Mouse (Mus musculus): Measurements from ENCODE around the gene Tmem171.
A peak's percentile ranks its signal among the peaks of the same experiment; 100 is the strongest.

The Tmem171 gene

DNA sequence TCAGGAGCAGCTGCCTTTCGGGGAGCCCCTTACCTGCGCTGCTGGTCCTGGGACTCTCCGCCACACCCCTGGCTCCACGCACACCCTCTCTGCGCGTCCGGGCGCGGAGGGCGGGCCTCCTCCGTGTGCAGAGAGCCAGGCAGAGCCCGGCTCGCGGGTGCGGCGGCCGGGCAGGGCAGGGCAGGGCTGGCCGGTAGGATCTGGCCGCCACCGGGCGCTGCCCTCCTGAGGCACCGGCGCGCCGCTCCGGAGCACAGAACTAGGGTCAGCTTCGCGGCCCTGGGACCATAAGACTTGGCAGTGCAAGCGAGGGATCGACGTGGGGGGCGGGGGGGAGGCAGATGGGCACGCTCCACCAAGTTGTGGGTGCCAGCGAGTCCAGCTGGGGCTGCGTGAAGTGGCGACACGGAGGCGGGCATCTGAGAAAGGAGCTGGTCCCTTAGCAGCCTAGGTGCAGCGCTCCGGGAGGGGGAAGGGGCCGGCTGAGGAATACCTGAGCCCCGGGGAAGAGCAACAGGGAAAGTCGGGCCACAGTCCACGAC lies at the start of gene Tmem171:
Tmem171 (minus strand) TSS at position 62 of the 542 bp plus-strand sequence.
- DNase-seq (ENCODE audit: low spot score), result no peak

DNA sequence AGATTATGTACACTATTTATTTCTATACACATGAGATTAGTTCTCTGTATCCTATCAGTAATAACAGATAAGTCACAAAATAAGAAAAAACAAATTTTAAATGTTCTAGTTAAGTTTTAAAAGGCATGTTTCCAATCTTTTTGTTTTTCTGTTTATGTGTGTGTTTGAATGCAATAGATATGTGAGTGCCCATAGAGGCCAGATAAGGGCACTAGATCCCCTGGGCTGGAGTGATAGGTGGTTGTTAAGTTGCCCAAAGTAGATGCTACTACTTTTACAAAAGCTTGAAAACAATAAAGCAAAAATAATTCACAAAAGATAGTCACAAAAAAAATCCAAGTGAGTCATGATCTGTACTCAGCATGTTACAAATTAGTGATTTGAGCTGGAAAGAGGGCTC lies 49.2 kb upstream of the Tmem171 start:
- DNase-seq (ENCODE audit: low spot score), result no peak

DNA sequence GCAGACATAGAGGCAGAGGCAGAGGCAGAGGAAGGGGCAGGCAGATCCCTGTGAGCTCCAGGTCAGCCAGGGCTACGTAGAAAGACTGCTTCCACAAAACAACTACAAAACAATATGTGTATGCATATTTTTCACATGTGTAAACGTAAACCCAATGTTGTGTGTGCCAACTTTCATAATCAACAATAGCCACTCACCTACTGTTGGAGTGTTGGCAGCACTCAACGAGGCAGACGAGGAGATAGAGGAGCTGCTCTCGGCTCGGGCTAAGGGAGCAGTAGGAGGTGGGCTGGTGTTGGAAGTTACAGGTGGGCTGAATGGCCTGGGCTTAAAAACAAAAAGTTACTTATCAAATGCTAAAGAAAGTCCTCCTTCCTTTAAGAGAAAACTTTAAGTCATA lies 48.6 kb upstream of the Tmem171 start:
- no peak for DNase-seq (ENCODE audit: low spot score)

DNA sequence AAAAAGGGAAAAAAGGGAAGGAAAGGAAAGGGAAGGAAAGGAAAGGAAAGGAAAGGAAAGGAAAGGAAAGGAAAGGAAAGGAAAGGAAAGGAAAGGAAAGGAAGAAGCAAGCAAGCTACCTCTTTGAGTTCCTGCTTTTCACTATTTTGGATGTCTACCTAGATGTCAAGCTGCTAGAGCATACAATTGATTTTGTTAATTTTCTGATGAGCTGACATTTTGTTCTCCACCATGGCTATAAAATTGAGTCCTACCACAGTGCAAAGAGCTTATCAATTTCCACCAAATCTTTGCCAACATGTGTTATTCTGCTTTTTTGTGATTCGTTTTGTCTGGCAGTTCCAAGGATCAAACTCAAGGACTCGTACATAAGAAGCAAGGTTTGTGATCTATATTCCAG lies 43.6 kb upstream of the Tmem171 start:
- DNase-seq (ENCODE audit: low spot score), result no peak

DNA sequence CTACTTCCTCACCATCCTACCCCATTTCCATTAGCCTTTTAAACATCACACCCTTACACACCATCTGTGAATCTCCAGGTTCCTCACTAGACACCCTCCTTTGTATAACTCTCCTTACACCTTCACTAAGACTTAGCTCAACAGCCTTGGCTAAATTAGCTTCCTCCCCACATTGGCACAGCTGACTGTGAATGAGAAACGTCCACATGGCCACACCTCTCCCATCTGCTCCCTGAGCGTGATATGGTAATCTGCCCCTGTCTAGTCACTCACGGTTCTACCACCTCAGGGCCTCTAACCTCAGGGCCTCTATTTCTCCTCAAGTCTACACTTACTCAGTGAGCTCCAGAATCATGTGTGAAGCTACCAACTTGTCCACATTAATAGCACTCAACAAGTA lies 38.7 kb upstream of the Tmem171 start:
- DNase-seq (ENCODE audit: low spot score), result no peak

DNA sequence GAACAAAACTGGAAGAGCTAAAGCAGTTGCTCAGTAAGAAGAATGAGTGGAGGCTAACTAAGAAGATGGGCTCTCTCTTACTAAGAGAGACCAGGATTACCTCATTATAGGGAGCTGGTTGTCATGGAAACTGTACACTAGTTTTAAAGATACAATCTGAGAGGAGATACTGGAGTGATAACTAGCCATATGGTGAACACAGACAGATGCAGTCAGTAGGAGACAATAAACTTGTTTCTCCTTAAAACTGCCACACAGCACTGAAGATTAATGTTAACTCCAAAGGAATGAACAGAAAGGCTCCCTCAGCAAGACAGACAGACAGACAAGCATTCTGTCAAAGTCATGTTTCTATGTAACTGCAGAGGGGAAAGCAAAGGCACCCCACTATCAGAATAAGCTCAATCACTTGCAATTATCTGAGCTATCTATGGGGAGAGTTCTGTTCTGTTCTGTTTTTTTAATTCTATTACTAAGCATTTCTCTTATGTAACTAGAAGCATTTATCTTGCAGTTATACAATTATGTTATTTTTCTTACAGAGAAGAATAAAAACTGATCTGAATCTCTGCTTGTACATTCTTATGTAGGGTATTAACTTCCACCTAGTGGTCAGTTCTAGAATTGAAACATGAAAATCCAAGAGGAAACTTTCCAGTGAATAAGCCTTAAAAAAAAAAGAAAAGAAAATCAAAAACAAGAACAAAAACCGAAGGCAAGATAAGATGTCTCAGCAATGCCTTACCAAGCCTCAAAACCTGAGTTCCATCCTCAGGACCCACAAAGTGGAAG lies 34.8 kb upstream of the Tmem171 start:
- DNase-seq (ENCODE audit: low spot score), result no peak

DNA sequence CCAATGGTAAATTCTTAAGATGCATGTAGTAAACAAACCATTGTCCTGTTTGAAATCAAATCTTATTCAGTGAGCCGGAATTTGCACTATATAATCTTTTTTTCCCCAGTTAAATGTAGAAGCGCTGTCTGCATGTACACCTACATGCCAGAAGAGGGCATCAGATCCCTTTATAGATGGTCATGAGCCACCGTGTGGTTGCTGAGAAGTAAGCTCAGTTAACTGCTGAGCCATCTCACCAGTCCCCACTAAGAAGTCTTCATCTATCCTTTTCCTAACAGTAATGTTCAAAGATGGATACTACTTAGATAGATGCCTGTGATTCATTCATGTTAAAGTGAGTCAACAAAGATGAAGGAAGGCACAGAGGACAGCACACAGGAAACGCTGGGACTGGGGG lies 31.9 kb upstream of the Tmem171 start:
- no peak for DNase-seq (ENCODE audit: low spot score)

DNA sequence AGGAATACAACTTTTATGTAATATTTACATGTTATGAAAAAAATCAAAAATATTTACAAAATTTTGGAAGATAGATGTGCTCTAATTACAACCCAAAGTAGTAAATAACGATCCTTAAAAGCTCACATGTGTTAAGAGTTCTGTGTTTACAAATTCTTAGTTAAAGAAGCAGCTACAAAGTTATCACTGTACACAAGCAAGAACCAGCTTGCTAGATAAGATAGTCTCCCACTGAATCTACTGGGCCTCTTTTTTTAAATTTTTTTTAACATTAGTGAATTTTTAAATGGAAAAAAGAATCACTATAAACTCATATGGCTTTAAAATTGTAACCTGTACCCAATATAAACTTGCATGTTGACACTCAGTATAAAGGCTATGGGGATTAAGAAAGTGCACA lies 28.8 kb upstream of the Tmem171 start:
- DNase-seq (ENCODE audit: low spot score), result no peak

DNA sequence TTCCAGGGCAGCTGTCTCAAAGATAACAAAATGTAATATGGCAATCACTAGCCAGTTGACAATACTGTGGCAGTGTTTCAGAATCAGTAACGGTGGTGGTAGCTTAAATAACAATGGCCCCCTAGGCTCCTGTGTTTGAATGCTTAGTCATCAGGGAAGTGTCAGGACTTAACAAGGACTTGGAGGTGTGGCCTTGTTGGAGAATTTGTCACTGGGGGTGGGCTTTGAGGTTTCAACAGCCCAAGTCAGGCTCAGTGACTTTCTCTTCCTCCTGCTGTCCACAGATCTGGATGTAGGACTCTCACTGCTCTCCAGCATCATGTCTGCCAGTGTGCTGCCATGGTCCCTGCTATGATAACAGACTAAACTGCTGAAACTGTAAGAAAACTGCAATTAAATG lies 27.7 kb upstream of the Tmem171 start:
- DNase-seq (ENCODE audit: low spot score), result no peak

DNA sequence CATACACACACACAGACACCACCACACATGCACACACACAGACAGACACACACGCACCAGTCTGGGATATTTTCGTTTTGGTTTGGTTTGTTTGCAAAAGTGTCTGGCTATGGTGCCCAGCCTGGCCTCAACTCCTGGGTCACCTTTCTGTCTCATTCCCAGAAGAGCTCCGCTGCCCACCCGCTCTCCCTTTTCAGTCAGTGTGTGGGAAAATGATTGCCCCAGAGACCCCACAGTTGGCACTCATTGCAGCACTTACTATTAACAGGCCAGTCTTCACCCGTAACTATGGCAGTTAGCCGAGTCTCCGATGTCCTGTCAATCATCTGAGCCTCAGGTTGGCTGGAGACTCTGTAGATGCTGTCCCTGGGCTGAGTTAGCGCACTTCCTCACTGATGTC lies 21.5 kb upstream of the Tmem171 start:
- DNase-seq (ENCODE audit: low spot score), result no peak

DNA sequence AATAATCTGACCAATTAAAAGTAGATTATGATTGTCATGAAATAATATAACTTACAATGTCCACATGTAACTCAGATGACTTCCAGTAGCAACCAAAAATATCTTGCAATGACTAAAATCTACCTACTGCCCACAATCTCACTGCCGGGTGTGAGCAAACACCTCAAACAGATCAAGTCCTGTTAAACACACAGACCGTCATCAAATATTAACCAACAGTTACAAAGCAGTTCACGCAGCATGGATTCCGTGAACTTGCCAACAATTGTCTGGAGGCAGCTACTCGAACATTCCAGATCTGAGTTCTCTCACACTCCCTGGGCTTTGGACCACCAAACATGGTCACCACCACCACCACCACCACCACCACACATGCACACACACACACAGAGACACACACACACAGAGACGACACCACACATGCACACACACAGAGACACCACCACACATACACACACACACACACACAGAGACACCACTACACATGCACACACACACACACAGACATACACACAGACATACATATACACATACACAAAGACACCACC lies 20.9 kb upstream of the Tmem171 start:
- DNase-seq (ENCODE audit: low spot score), result no peak

DNA sequence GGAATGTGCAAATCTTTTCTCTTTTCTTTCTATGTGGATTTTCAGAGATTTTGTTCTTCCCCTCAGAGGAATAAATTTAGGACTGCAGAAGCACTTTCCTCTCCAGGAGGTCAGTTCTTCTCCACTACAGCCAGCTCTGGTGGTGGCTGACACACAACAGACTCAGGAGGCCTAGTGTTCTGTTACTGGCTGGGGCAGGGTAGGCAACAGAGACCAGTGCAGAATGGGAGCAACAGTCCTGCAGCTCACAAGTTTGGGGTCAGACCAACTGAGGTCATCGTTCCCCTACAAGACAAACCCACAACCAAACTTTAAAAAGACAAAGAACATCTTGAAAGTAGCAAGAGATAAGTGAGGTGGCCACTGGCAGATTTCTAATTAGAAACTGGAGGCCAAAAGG lies 16.0 kb upstream of the Tmem171 start:
- DNase-seq (ENCODE audit: low spot score), result no peak

DNA sequence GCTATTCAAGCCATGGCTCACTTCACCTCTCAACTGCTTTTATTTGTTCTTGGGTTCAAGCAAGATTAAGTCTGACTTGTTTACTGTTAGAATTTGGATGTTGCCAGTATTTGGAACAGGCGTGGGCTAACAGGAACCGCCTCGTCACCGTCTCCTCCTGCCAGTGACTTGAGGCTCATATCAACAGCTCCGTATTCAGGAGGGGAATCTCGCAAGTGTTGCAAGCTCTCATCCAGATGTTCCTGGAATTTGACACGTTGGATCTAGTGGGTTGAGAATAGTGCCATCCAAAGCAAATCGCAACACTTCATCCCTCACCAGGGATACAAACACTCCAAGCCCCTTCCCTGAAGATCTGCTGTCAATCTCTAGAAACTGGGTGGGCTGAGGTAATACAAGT lies 15.6 kb upstream of the Tmem171 start:
- DNase-seq (ENCODE audit: low spot score), result no peak

DNA sequence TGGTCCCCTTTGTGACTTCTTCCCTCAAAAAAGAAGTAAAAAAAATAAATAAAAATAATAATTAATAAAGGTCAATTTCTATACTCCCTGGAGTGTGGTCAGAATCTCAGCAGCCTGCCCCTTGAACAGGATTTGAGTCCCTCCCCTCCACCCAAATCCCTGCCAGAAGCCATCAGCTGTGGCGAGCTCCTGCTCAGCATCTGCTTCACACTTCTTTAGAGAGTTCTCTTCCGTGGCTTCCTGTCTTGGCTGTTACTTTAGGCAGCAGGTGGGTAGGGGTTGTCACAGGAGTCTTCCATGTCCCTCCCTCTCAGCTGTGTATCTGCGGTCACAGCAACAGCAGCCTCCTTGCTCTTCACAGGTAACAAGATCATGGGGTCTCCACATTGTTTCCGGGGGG lies 10.9 kb upstream of the Tmem171 start:
- DNase-seq (ENCODE audit: low spot score), result no peak

DNA sequence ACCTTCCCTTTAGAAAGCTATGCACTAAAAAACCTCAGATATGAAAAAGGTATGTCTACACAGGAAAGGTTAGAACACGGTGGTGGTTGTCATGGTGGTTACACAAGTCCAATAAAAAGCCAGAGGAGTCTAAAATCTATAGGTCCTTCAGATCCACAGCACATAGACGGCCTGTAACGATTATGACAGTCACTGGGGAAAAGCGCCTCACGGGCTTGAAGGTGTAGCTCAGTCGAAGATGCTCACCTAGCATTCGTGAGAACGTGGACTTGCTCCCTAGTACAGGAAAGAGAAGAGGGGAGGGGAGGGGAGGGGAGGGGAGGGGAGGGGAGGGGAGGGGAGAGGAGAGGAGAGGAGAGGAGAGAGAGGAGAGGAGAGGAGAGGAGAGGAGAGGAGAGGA lies 9.2 kb upstream of the Tmem171 start:
- no peak for DNase-seq (ENCODE audit: low spot score)

DNA sequence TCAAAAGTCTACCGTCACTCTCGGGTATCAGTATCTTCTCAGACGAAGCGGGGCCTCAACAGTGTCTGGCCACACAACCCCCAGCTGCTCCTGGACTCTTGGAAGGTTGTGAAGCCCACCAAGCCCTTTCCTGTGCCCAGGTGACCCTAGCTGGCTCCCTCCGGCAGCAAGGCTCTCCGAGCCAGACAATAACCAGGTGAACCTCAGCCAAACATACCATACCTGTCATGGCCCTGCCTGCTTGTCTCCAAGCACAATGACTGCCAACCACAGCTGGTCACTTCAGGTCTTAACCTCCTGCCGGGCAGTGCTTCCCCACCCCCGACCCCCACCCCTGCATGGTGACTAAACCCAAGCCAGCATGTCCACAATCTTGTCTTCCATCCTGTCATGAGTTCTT lies 7.7 kb upstream of the Tmem171 start:
- DNase-seq (ENCODE audit: low spot score), result no peak

DNA sequence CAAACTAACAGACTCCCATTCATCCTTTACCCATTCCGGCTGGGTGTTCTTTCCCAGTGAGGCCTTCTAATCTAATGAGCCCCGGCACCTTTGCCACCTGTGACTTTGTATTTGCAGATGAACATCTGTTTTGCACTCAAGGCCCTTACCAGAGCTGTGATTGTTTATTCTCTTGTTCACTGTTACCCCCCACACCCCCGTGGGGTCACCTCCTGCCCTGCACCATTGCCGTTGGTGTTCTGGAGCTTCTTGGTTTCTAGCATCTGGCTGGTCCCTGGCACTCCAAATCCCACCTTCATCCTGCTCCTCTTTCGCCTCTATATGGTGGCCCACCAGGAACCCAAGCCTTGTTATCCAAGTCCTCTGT lies 6.7 kb upstream of the Tmem171 start:
- DNase-seq (ENCODE audit: low spot score), result no peak

DNA sequence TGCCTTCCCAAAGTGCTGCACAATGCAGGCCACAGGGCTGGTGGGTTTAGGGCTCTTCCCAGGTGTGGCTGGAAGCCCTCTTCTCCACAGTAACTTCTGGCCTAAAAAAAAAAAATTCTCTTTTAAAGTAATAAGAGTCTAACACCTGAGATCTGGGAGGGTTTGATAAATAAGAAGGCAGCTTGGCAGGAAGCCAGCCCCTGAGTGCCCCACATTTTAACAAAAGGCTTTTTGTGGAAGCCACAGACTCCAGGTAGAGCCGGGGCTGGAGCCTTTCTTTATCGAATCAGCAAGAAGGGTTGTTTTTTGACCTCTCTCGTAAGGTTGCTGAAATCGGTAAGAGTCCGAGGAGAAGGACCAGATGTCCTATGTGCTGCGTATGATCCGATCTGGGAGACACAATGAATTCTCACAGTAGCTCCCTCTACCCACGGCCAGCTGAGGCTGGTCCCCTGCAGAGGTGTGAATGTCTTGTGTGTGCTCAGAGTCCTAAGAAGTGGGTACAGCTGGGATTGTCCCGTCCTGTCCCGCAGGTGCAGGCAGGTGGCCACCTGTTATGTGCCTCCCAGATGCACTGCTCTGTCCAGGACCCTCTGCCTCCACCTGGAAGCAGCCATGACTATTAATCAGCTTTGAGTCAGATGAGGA lies 6.2 kb upstream of the Tmem171 start:
- no peak for DNase-seq (ENCODE audit: low spot score)

DNA sequence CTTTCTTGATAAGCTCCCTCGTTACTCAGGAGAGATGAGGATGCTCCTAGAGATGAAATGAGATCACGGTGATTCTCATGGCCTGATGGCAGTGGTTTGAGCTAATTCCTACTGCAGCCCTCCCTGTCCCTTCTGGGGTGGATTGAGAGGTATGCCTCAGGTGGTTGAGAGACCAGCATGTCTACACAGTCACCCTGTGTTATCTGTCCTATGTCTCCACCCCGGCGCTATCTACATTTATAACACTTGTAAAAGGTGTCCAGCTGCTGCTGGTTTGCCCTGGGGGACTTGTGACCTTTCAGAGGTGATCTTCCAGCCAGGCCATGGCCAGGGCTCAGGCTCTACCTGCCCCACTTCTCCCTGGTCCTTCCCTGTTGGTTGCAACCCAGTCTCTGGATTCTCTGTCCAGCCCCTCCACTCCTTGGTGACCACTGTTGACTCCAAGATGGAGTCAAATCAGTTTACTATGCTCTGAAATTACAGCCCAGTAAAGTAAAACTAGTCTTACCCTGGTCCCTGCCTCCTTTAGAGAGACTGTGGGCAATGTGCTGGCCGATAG lies 5.4 kb upstream of the Tmem171 start:
- no peak for DNase-seq (ENCODE audit: low spot score)

DNA sequence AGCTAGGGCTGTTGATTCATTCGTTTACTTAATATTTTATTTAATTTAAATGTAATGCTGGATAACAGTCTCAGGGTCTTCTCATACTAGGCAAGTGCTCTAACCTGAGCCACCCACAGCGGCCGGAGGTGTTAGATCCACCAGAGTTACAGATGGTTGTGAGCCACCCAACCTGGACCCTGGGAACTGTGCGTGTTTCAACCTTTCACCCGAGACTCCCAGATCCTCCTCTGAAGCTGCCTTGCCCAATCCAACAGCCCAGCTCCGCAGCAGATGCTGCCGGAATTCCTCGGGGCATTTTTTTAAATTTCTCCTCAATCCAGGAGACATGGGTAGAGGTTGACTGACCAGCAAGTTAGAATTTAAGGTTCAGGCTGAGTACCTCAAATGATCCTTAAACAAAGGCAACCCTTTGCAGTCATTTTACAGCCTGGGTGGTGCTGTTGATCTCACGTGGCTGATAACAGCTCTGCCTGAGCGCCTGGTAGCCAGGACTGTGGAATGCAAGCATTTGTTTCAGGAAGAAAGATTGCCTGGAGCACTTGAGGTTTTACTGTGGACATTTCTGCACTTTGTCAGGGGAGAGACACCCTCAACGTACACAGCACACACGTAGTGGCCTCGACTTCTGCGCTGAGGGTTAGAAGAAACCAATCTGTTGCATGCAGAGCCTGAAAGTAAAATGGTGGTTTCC lies 4.6 kb upstream of the Tmem171 start:
- DNase-seq (ENCODE audit: low spot score), result peak; percentile 66

DNA sequence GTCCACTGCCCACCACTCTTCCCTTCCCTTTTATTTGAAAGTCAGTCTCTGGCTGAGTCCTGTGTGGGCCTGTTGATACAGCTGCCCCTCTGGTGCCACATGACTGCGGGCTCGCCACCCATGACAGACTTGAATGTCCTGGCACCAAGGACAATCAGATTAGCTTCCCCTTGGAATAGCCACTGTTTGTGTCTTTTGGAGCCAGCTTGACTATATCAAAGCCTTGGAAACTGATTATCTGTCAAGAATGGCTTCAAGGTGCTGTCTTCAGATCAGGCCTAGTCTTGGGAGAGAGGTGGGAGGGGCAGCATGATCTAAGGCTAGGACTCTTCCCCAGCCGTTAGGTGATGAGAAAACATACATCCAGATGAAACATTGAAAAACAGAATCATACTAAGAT lies 2.1 kb upstream of the Tmem171 start:
- DNase-seq (ENCODE audit: low spot score), result no peak

DNA sequence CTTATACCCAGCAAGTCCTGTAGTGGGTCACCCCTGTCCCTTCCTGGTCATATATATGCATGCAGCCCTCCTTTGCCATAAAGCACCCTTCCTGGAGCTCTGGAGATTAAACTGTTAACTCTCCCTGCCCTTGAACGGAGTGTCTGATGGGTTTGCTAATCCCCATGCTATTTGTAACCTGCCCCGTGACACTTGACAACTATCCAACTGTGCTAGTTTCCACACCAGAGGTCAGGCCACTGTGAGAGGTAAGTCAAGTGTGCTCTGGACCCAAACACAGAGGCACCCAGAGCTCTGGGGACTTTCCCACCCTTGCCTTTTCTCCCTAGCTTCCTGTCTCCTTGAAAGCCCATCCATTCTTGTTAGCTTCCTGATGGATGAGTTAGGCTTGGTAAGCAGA lies 912 bp upstream of the Tmem171 start:
- DNase-seq (ENCODE audit: low spot score), result peak; percentile 29

DNA sequence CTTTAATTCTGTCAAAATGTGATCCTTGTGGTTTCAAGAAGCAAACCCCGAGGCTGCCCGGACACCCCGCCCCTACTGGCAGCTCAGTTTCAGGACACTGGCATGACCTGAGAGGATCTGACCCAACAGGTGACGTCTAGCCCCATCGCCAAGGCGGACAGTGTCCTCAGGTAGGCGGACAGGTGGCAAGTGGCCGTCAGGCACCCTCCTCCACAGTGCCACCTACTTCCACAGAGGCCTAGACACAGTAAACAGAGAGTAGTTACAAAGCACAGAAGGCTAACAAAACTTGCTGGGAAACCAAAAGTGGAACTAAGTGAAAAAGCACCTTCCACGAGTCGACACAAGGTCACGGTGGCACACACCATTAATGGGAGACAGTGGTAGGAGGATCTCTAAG lies 1.3 kb downstream of the Tmem171 start:
- no peak for DNase-seq (ENCODE audit: low spot score)
